Mouse (Mus musculus) lung, postnatal 0 days (tissue): ENCODE results near the gene Tmem238l. TPM values are rescaled to one million over a fixed set of nuclear protein-coding genes. Genes with fewer than 3 reads are reported as not detected.
A peak's percentile ranks its signal among the peaks of the same experiment; 100 is the strongest.

Experiments used
- ATAC-seq: fragments of 200-750 bp; cut with Nextera tagmentation; 2 replicates; pipeline ENCODE4 v1.8.0; 2017; ENCODE audit warnings: moderate library complexity
- DNase-seq: peaks from one replicate; pipeline ENCODE4 v3.0.0-alpha.2; 2016; ENCODE audit warnings: low spot score
- H3K27ac ChIP-seq: fragments of 300-500 bp; sonication (generic); 2 replicates; pipeline ENCODE4 v1.5.1; 2014; ENCODE audit warnings: antibody characterized with exemption, mild to moderate bottlenecking, low read length, mixed read lengths
- H3K27me3 ChIP-seq: fragments of 300-500 bp; sonication (generic); replicated peaks from 2 replicates; pipeline ENCODE4 v1.6.1; 2014; ENCODE audit warnings: low read length, mixed read lengths; ENCODE audit not compliant: insufficient read depth
- H3K36me3 ChIP-seq: fragments of 300-500 bp; sonication (generic); 2 replicates; pipeline ENCODE4 v1.6.1; 2014; ENCODE audit warnings: low read length, mixed read lengths; ENCODE audit not compliant: insufficient read depth
- H3K4me1 ChIP-seq: fragments of 300-500 bp; sonication (generic); 2 replicates; pipeline ENCODE4 v1.6.1; 2014; ENCODE audit warnings: antibody characterized with exemption, low read depth, low read length, mixed read lengths; ENCODE audit not compliant: insufficient read depth
- H3K4me2 ChIP-seq: fragments of 300-500 bp; sonication (generic); replicated peaks from 2 replicates; pipeline ENCODE4 v1.6.1; 2014; ENCODE audit warnings: low read depth, mild to moderate bottlenecking, low read length, moderate library complexity, mixed read lengths
- H3K4me3 ChIP-seq: fragments of 300-500 bp; sonication (generic); 2 replicates; pipeline ENCODE4 v1.5.1; 2014; ENCODE audit warnings: low read depth, low read length
- H3K9ac ChIP-seq: fragments of 300-500 bp; sonication (generic); replicated peaks from 2 replicates; pipeline ENCODE4 v1.6.1; 2014; ENCODE audit warnings: low read depth, mild to moderate bottlenecking
- H3K9me3 ChIP-seq: fragments of 300-500 bp; sonication (generic); 2 replicates; pipeline ENCODE4 v1.6.1; 2016; ENCODE audit warnings: low read length, mixed read lengths
- CTCF ChIP-seq: IDR thresholded peaks from 2 replicates; pipeline ENCODE4 v1.5.1; 2016; ENCODE audit warnings: antibody characterized with exemption, mild to moderate bottlenecking
- EP300 ChIP-seq: IDR thresholded peaks from 2 replicates; pipeline ENCODE4 v1.6.1; 2016; ENCODE audit warnings: antibody characterized with exemption, mild to moderate bottlenecking, control low read depth
- WGBS: fragments of 180-500 bp; shearing (Covaris S2); extraction: QIAGEN DNeasy Blood & Tissue Kit; methylation state at CpG from one replicate; pipeline ENCODE4 v1.1.7; 2014; 5-methylcytosine and 5-hydroxymethylcytosine counted together
- polyA plus RNA-seq: library from polyadenylated mRNA; unstranded; fragments of >200 nt; fragmentation: Nextera tagmentation; extraction: Ambion mirVana; gene quantifications from 2 replicates; pipeline ENCODE4 v1.2.1, GENCODE M21; 2015

Tmem238l gene
- polyA plus RNA-seq, 1 experiment from 2014 or later, result not detected

GRCm38 (mm10) chr11:67010430-67010829 is 54.0 kb downstream of the Tmem238l start:
- no peak overlapping the region for H3K4me2 ChIP-seq
- TF ChIP-seq EP300 (no peak), CTCF (peak; percentile 52)
- H3K4me3 ChIP-seq, result no peak overlapping the region
- no peaks in the 10 kb centered on the region for H3K9me3 ChIP-seq
- no peak overlapping the region for H3K27ac ChIP-seq
- H3K9ac ChIP-seq, result no peak overlapping the region
- peak; percentile 46 for ATAC-seq
- WGBS, result 3% methylated on average over 8 of the region's 8 CpGs
- H3K27me3 ChIP-seq, result no peaks in the 10 kb centered on the region
- peak; percentile 46 for DNase-seq
- H3K4me1 ChIP-seq, result 0 out of 2 replicates have a peak, but pooled peaks cover 3% of the 10 kb centered on the region
- H3K36me3 ChIP-seq, result no peaks in the 10 kb centered on the region

DNA sequence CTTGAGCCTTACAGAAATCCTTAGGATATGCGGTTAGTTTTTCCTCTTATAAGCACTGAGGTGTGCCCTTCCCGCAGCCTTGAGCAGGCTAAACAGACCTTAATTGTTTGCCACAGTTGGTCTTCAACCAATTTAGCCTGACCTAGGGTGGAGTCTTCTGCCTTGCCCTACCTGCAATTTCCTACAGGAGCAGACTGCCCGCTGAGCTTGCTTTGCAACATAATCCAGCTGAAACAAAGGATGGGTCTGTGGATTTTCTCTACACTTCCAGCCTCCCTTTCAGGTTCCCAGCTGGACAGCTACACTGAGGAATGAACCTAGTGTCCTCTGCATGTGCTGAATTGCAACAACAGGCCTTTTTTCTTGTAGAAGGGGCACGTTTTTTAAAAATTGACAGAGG is 55.2 kb downstream of the Tmem238l start:
- H3K9ac ChIP-seq, result no peak overlapping the region
- H3K4me3 ChIP-seq, result no peak overlapping the region
- H3K27me3 ChIP-seq, result no peaks in the 10 kb centered on the region
- ATAC-seq (no peak), DNase-seq (no peak)
- H3K9me3 ChIP-seq, result no peaks in the 10 kb centered on the region
- no peak overlapping the region for H3K4me2 ChIP-seq
- no peaks in the 10 kb centered on the region for H3K36me3 ChIP-seq
- no peak for TF ChIP-seq CTCF
- TF ChIP-seq EP300, result no peak
- 0 out of 2 replicates have a peak, but pooled peaks cover 3% of the 10 kb centered on the region for H3K4me1 ChIP-seq
- WGBS, result 53% methylated on average over 4 of the region's 4 CpGs
- no peak overlapping the region for H3K27ac ChIP-seq

Other genes with a start within 250 kb of the Tmem238l start
- gene Pirt, start 44.7 kb upstream of the Tmem238l start, polyA plus RNA-seq, result 1.8 and 1.9 TPM in 2 replicates
- 3.5 and 5.4 TPM in 2 replicates for gene Tmem220, start 68.5 kb downstream of the Tmem238l start, polyA plus RNA-seq
- gene Adprm, start 96.0 kb downstream of the Tmem238l start, polyA plus RNA-seq, result 29.3 and 36.4 TPM in 2 replicates
- gene Sco1, start 96.0 kb downstream of the Tmem238l start, polyA plus RNA-seq, result 9.3 and 9.7 TPM in 2 replicates
- gene Myh3, start 121.7 kb downstream of the Tmem238l start, polyA plus RNA-seq, result 0.07 and 0.12 TPM in 2 replicates
- not detected in 2 replicates for gene Myh2, start 214.4 kb downstream of the Tmem238l start, polyA plus RNA-seq
- gene Myh1, start 243.4 kb downstream of the Tmem238l start, polyA plus RNA-seq, result 0.02 TPM in 1 of 2 replicates, not detected in the other